Mouse (Mus musculus) urinary bladder, postnatal 4 days (tissue): ENCODE measurements around the gene Exoc7.
"Not testable (repeated sequence)": the region's sequence is repeated elsewhere in the genome, so short reads cannot be mapped to it uniquely, and the experiment has no call there.

ENCODE experiments used
- DNase-seq, 2 experiments: peaks; one replicate each; pipeline ENCODE4 v3.0.0; 2021 to 2022; ENCODE audit warnings: low spot score in 2 of 2

The Exoc7 gene

DNA sequence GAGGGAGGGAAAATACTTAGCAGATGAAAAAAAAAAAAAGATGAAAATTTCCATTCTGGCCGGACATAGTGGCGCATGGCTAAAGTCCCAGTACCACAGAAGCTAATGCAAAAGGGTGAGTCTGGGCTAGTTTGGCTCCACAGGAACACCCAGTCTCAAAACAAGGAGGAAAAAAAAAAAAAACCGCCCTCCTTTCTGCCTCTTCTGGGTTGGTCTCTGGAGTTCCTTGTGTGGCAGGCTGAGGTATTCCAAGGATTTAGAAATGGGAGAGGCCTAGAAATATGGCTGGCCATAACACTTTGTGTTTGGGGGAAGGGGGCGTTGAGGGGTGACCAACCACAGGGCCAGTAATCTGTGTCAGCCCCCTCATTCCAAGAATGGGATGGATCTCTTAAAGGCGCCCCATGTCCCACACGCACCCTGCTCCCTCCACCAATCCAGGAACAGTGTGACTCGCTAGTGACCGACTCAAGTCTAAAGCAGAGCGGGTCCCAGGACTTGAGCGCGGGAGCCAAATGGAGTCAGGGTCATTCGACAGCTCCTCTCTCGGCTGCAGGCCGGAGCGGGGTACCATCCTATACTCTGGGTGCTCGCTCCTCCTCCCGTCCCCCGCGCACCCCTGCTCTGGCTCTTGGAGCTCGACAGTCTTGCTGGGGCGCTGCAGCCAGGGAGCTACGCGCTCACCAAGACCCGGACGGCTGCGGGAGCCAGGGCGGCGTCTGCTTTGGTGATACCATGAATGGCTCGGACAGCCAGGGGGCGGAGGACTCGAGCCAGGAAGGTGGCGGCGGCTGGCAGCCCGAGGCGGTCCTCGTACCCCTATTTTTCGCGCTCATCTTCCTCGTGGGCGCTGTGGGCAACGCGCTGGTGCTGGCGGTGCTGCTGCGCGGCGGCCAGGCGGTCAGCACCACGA lies 26.0 kb downstream of the Exoc7 start, which contains the start of gene Galr2:
Galr2 (plus strand) TSS at position 189 of the 913 bp plus-strand sequence.
- no peak for DNase-seq

- DNase-seq: not testable (repeated sequence)
Observed at GRCm38 (mm10) chr11:116277184-116277583, 29.8 kb downstream of the Exoc7 start.

GRCm38 (mm10) chr11:116274045-116274666 lies 32.9 kb downstream of the Exoc7 start, which contains the start of gene Srp68:
Gene Srp68, minus strand, starts transcription at chr11:116274217.
- DNase-seq: peak; percentile 90 to 92

GRCm38 (mm10) chr11:116273469-116274044 lies 33.5 kb downstream of the Exoc7 start:
- DNase-seq: no peak

DNA sequence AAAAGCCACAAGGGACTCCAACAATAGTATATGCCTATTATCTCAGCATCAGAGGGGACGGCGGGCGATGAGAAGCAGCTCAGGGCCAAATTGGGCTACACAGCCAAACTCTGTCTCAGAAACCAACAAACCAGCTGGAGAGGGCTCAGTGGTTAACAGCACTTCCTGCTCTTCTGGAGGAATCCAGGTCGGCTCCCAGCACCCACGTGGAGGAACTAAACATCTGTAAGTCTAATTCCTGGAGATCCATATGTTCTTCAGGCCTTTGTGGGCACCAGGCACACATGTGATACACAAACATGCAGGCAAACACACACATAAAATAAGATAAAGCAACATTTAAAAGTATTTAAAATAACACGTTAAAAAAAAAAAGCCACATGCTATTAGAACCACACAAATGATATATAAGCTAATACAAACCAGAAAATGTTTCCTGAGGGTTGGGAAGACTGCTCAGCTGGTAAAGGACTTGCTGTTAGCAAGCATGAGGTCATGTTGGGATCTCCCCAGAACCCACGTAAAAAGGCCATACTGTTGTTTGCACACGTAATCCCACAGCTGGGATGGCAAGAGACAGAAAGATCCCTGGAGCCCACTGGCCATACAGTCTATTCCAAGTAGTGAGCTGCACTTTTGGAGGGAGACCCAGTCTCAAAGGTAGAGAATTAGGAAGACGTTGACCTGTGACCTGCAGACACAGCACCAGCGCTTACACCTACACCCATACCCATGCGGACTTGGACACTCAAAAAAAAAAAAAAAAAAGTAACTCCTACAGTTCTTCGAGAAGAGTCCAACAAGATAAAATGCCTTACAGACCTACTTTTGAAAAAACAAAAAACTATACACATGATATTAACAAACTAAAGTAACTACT lies 34.2 kb downstream of the Exoc7 start:
- DNase-seq: no peak

GRCm38 (mm10) chr11:116269560-116269959 lies 37.5 kb downstream of the Exoc7 start:
- DNase-seq: no peak

- DNase-seq: no peak
Observed at GRCm38 (mm10) chr11:116268313-116268712, 38.7 kb downstream of the Exoc7 start.

- no peak for DNase-seq
Observed at GRCm38 (mm10) chr11:116267637-116268036, 39.4 kb downstream of the Exoc7 start.

GRCm38 (mm10) chr11:116265850-116266249 lies 41.2 kb downstream of the Exoc7 start:
- DNase-seq: no peak

DNA sequence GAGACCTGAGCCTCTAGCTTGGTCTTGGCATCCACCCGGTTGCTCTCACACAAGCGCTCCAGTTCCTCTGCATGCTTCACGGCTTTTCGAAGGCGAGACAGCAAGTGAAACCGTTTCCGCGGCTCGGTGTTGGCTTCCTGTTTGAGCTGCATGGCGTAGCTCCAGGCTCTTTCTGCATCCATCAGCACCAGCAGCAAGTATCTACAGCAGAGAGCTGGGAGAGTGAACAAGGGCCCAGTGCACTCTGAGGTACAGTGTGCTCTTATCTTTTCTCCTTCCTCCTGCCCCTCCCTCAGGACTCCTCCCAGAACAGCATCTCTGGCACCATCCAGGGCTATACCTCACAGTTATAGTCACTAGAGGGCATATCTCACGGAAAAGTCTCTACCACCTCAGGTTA lies 41.7 kb downstream of the Exoc7 start:
- DNase-seq: no peak

GRCm38 (mm10) chr11:116260259-116260658 lies 46.8 kb downstream of the Exoc7 start:
- DNase-seq: peak in 1 of 2 experiments; percentile 54

- DNase-seq: no peak
Observed at GRCm38 (mm10) chr11:116259461-116259860, 47.6 kb downstream of the Exoc7 start.

GRCm38 (mm10) chr11:116255982-116256675 lies 50.9 kb downstream of the Exoc7 start:
- no peak for DNase-seq

DNA sequence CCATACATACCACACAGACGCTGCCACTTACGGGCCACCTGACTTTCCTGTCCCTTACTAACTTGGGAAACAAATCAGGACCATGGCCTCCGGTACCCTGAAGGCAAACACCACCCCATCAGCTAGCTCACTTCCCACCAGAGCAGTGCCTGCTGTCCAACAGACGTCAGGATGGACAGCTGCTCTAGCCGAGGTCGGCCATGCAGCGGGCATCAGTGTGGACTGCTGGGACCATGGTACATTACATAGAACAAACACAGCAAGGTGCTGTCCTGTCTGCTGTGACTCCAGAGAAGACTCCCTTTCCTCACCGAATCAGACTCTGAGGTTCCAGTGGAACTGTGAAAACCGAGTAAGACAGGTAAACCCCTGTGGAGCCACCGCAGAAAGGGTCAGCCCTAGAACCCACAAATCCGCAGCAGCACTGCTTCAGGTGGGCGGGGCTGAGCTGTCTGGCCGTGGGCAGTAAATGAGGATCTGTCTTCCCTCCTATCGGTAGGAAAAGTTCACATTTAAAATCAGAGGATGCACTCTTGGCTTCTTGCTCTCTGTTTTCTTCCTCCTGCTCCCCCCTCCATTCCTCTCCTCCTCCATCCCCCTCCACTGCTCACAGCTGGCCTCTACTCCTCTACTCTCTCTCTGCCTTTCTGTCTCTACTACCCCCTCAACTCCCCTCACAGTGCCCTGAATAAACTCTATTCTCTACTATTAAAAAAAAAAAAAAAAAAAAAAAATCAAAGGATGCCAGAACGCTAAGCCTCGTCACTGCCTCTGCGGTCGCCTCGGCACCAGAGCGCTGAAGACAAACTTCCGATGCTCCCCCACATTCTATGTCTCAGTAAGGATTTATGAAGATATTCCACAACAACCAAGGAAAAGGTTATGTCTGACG lies 51.7 kb downstream of the Exoc7 start:
- no peak for DNase-seq

- DNase-seq: no peak
Observed at GRCm38 (mm10) chr11:116254627-116255026, 52.4 kb downstream of the Exoc7 start.

GRCm38 (mm10) chr11:116253076-116253600 lies 53.9 kb downstream of the Exoc7 start:
- DNase-seq: no peak

- DNase-seq: no peak
Observed at GRCm38 (mm10) chr11:116250898-116251297, 56.1 kb downstream of the Exoc7 start.

DNA sequence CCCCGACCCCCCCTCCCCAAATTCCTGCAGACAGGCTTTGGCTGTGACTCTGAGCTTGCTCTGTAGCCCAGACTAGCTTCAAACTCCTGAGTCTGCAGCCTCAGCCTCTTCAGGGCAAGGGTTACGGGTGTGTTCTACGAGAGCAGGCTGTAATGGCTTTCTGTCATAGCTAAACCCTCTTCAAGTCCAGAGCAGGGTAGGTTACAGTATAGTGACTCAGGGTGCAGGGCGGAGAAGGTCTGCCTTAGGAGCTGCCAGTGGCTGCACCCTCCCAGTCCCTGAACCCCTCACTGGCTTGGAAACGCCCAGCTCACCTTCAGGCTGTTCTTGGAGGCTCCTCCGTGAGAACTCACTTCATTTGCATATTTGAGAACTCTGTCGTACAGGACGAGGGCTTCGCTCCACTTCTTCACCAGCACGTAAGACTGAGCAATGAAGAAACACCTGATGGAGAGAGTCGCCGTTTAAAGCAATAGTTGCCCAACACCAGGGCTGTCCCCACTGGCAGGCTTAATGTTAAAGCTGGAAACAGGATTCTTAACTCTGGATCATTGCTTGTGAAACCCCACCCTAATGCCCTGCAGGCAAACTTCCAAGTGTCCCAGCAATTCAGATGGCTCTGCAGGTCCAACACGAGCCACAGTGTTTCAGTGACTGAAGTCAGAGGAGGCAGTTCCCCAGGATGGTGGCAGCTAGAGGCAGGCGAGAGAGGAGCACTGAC lies 59.4 kb downstream of the Exoc7 start:
- DNase-seq: no peak

- DNase-seq: no peak
Observed at GRCm38 (mm10) chr11:116245616-116246015, 61.4 kb downstream of the Exoc7 start.
